Mouse (Mus musculus) neutrophil, adult 5-6 weeks (primary cell): ENCODE results near the gene Sesn1. TPM values are rescaled to one million over a fixed set of nuclear protein-coding genes. Genes with fewer than 3 reads are reported as not detected.
"Not testable (repeated sequence)": the region's sequence is repeated elsewhere in the genome, so short reads cannot be mapped to it uniquely, and the experiment has no call there.

ENCODE experiments used
- ATAC-seq: fragments of 151-379, 151-347 bp; 2 replicates; pipeline ENCODE4 v1.8.0; 2017; ENCODE audit warnings: mild to moderate bottlenecking, moderate TSS enrichment; ENCODE audit not compliant: insufficient number of reproducible peaks, poor library complexity, low FRiP score, severe bottlenecking; ENCODE audit errors: extremely low read depth
- total RNA-seq: library from RNA; stranded (forward); fragments of 200-1000 nt; gene quantifications from 2 replicates; pipeline ENCODE4 v1.2.3, GENCODE M21; 2017

Gene Sesn1
- total RNA-seq: 76.1 and 79.8 TPM in 2 replicates

DNA sequence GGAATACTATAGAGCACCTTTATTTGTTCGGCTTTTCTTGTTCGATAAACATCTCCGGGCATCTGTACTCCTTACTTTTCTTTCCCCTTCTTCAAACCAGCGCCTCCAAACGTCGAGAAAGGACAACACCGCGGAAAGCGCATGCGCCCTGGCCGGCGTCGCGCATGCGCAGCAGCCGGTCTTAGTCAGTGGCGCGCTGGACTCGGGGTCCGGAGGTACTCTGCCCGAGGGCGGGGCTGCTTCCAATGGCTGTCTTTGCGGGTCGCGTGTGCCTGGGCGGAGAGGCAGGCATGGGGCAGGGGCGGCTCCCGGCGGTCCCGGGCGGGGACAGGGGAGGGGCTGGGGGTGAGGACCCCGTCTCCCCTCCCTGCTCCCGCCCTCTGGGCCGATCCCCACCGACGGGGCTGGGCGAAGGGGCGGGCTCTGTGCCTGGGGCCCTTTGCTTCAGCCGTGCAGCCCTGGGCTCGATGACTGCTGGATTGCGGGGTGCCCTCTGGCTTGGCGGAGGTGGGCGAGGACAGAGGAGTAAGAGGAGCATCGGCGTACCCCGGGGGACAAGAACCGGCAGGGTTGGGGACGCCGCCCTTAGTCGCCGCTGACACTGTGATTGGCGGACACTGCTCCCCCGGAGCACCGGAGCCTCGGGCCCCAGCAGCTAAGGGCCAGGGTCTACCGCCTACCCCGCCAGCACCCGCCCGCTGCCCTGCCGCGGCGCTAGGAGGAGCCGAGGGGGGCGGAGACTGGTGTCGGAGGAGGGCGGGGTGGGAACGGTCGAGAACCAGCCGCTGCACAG lies at the start of gene Sesn1, which contains the start of gene Cep57l1:
Gene Sesn1 (plus strand): TSS at position 165 of the 793 bp plus-strand sequence.
Gene Cep57l1 (minus strand): TSS at position 101 of the 793 bp plus-strand sequence.
- peak; percentile 65 for ATAC-seq

DNA sequence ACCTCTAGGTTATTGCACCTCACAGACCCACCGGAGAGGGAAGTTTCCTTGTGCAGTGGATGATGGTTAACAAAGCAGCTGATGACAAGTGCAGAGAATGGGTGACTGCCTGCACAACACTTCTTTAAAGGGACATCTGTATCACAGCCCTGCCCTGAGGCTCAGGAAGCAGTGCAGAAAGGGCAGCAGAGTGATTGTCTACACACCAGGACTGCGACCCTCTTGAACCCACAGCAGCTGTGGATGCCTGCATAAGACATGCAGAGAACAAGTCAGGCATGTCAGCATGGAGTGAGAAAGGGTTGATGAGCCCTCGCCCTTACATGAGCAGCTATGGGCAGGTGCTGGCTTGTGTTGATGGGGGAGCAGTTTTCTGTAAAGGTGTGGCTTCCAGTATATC lies 48.9 kb upstream of the Sesn1 start:
- ATAC-seq: no peak

DNA sequence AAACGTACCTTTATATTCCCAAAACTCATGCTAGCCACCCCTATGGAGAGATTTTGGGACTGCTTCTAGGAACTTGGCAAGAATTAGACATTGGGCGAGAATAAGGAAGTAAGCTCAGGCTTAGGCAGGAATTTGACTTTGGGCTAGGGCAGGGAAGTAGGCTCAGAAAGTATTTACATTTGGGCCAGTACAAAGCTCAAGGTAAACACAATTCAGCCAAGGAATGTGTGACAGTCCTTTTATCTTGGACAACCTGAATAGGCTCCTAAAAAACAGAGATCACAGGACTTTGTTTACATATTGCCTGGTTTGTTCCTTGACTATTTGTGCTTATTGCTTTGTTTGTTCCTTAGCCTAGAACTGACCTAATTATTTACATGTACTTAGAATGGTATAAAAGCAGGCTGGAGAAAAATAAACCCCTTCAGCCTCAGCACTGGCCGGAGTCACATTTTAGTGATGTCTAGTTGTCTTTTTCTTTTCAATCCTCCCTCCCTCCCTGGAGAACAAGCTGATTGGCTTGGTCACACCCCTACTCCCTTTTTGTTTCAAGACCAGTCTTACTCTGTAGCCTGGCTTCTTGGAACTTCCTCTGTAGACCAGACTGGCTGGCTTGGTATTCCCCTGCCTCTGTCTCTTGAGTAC lies 45.9 kb upstream of the Sesn1 start:
- ATAC-seq: no peak

DNA sequence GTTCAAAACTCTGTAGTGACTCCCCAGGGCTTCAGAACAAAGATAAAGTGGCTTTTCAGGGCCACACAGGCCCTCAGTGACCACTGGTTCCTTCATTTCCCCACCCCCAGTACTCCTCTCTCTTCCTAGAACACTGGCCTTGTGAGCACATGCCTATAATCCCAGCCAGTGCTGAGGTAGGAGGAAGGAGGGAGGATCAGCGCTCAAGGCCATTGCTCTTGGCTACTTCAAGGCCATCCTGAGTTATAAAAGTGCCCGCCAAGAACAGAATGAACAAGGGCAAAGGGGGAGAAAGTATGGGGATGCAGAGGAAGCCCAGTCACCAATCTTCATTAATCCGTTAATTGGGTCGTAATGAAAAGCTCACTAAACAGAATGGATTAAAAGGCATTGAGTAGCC lies 44.1 kb upstream of the Sesn1 start:
- ATAC-seq: no peak

DNA sequence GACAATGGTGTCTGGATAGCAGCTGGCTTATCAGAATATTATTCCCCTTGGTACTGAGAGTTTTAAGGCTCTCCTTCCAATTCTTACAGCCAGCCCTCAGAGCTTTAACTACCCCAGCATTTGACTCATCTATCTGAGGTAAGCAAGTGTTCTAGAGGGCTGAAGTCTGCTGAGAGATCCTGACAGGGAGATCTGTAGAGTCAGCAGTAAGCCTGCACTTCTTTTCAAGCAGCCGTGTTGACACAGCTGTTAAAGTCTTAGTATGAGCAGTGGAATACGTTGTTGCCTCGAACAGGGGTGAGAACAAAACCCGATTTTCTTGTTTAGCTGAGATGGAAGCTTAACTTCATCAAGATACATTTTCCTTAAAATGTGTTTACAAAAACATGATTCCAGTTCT lies 43.5 kb upstream of the Sesn1 start:
- ATAC-seq: no peak

DNA sequence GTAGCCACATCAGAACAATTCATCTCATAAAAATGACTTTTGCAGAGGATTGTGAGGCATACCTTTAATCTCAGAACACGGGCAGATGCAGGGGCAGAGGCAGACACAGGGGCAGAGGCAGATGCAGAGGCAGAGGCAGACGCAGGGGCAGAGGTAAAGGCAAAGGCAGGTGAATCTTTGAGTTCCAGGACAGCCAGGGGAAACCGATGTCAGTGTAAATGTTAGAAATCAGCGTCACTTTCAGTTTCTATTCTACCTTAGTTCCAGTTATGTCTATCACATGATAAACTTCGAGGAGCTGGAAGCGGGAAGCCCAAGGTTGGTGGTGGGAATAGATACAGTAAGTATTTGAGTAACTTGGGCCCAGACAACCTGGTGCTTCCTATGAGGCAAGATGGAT lies 42.5 kb upstream of the Sesn1 start:
- no peak for ATAC-seq

DNA sequence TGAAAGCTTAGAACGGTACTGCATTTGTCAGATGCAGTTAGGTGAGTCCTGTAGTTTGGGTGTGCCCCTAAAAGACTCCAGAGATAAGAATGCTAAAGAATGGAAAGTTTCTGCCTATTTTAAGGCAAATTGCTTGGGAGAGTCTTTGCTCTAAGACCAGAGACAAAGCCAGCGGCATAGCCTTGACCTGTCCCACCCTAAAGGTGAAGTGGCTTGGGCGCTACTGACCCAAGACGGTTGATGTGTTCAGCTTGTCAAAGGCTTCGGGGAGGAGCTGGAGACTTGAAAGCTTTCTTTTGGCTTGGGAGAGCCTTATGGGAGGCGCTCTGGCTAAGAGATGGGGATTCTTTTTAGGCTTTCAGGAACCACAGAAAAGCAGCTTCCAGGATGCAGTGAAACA lies 17.4 kb upstream of the Sesn1 start:
- no peak for ATAC-seq

DNA sequence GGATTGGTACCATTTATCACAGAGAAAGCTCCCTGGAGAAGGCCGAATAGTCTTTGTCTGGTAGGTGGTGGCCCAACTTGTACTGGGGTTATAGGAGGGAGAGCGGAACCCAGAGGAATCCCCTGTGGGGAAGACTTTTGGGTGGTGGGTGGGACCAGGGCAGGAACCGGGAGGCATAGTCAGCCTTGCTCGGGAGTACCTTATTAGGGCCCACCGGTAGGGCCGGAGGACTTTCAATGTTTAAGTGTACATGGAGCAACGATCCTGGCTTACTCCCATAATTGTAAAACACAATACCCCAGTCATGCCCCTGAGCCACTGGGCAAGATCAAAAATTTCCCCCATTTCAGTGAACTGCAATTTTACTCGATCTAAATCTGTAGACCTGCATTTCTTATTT lies 12.5 kb upstream of the Sesn1 start:
- no peak for ATAC-seq

DNA sequence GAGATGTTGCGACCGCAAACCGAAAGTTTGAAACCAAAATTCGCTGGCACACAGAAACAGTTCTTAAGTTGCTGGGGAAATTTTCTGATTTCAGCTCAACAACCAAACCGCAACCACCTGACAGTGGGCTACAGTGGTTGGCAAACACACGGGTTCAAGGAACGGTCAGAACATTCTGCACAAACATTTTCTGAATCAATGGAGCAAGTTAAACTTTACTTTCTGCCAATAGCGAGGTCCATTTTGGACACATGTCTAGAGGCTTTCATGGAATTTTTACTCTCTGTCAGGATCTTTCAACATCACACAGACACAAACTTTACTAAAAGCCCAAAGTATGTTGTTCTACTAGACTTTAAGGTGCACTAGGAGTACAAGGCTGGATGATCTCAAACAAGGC lies 6.3 kb upstream of the Sesn1 start:
- no peak for ATAC-seq

DNA sequence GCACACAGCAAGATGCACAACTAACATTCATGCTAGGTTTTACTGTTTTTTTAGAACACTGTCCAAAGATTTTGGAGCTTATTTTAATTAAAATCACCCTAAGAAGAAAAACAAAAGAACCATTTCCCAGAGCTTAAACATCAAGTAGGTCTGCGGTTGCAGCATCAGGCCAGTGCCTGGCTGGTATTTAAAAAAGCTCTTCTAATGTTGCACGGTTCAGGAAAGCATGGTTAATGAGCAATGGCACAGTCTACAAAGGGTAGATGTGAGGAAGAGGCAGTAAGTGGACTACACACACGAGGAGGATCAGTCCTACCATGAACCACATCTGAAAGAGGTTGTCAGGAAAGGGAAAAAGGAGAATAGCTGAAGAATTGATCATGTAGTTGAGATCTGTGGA lies 5.0 kb upstream of the Sesn1 start:
- ATAC-seq: no peak

DNA sequence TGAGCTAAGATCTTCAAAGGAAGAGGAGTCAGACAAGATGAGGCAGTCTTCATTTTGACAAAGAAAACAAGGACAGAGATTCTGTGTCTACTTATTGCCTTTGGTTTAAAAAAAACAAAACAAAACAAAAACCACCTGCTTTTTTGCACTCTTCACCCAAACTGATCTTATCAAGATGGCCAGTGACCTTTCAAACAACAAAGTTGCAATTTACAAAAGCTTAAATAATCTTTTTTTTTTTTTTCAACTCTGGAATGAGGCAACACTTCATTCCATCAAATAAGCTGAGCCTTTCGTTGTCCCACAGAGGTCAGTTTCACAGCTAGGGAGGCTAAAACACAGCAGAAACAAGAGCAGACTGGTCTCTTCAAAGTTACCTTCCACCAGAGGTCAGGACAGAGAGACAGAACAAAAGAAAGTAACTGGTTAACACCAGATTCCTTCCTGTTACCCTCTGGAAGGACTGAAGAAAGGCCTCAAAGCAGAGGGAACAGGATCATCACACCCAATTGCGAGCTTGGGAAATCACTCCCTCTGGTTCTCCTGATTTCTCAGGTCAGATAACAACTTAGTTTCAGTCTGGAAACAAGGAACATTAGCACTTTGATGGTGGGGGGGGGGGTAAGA lies 3.9 kb upstream of the Sesn1 start:
- no peak for ATAC-seq

DNA sequence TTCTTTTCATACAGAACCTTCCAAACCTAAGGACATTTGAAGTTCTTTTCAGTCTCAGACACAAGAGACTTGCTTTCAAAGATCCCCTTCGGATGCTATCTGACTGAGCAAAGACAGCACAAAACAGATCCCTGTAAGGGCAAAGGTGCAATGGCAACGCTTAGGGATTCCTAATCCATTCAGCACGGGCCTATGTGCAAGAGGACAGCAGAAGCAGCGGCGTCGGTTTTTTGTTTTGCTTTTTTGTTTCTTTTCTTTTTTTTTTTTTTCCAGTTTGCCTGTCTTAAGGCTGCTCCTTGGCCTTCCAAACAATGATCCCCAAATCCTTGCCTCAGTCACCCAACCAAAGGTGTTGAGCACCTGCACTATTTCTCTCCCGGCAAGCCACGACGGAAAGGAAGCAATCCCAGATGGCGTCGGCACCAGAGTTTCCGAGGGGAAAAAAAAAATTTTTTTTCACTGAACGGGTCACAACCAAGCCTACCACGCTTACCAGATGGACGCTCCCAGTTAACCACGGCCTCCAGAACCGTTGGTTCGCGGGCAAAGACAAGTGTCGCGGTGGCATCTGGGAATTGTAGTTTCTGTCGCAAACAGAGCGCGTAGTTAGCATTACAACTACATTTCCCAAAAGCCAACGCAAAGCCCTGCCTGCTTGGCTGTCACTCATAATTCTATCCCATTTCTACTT lies 510 bp upstream of the Sesn1 start:
- peak; percentile 88 for ATAC-seq

DNA sequence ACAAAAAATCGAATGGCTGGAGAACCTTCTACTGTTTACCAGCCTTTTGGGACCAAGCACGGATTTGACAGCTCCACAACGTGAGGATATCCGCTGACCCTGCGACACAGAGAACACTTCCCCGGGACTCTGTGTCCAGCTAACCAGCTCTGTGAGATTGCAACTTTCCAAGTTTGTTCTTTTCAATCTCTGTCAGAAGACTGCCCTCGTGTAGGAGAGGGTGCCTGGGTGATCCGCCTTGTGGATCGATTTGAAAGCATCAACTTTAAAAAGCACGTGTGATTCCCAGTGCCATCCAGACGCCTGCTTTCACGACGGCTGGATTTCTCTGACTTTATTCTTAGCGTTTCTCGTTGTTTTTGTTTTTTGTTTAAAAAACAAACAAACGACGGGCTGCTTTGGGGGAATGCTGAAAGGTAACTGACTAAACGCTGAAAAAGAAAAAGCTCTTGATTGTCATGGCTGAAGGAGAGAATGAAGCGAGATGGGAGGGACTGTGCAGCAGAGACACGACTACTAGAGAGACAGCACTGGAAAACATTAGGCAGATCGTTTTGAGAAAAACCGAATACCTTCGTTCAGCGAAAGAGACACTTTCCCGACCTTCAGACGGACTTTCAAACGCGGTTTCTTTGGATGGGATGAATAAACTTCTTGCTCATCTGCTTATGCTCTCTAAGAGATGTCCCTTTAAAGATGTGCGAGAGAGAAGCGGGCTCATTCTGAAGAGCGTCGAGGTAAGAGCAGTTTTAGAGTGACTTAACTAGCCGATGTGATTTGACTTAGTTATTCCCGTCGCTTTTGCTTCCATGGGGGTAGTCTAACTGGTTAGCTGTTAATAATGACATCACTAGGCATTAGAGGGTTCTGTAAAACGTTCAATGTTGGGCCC lies 1.1 kb downstream of the Sesn1 start:
- ATAC-seq: no peak

DNA sequence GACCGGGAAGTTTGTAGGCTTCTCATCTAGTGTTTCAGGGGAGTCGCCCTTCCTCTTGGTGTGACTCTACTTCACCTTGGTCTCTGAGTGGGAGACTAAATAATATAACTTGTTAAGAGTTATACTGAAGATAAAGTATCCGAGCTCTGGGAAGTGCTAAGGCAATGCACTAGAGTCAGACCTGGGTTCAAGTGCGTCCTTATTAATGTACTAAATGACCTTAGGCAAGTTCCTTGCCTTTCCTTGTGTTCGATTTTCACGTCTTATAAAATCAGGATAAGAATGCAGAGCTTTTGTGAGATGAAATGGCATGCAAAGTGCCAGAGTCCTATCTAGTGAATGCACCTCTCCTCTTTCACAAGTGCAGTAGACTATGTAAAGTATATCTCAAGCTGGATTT lies 2.8 kb downstream of the Sesn1 start:
- ATAC-seq: no peak

DNA sequence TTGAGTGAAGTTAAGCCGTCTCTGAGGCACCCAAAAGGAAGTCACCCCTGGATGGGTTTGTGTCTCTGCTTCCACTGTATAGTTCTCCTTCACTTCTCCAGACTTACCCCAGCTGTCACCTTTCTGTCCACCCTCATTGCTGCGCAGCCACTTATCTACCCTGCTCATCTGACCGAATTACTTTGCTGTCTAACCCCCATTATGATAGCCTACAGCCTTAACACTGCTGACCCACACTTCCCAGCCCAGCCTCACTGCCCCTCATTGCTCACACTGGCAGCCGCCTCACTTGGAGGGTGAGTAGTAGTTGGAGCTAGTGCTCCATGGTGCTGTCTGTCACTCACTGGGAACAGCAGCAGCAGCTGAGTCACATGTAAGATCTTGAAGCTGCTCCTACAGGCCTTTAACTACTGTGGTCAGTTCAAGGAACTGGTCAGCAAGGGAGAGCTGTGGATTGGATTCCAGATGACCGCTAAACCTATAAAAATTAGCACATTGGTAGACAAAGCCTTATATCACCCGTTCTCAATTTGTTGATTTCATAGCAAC lies 4.6 kb downstream of the Sesn1 start:
- ATAC-seq: no peak

DNA sequence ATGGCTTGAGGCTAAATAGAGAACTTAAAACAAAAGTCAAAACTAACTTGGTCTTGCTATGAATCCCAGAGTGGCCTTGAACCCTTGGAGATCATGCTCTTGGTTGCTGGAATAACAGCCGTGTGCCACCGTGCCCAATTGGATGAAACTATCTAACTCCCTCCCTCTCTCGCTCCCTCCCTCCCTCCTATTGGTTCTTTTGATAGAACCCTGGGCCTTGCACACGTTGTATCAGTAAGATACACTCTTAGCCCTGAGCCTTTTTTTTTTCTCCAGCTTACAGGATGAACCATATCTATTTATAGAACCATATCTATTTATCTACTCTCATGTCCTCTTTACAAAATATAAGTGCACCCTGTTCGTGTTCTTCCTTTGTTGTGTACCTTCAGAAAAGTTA lies 6.8 kb downstream of the Sesn1 start:
- ATAC-seq: no peak

DNA sequence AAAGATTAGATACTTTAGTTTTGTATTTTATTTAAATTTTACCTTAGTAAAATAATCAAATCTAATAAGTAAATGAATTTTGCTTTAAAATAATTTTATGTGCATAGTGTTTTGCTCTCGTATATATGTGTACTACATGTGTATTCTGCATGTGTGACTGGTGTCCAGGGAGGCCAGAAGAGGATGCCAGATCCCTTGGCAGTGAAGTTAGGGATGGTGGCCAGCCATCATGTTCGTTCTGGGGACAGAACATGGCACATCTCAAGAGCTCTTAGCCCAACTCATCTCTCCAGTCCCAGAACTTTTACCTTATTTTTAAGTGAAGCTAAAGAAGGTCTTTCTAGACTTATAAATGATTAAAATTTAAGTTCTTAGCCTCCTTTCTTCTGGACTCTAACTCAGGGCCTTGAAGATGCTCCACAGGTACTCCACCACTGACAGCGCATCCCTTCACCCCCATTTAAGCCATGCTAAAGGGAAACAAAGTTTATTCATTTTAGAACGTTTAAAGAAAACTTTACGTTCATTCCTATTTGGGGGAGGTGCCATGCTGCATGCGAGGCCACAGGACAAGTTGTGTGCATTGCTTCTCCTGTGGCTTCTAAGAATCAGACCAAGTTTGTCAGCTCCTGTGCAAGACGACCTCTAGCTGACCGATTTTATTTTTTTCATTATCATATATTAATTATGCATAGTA lies 8.4 kb downstream of the Sesn1 start:
- ATAC-seq: no peak

DNA sequence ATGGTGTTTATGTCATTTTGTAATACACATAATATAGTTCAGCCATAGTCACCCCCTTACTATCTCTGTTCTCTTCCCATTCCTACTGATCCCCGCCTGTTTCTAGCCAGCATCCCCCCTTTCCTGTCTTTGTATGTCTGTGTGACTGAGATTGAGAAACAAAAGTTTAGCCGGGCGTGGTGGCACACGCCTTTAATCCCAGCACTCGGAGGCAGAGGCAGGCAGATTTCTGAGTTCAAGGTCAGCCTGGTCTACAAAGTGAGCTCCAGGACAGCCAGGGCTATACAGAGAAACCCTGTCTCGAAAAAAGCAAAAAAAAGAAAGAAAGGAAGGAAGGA lies 9.0 kb downstream of the Sesn1 start:
- ATAC-seq: not testable (repeated sequence)
